Mouse (Mus musculus) hindbrain, embryonic 13.5 days (tissue): ENCODE measurements around the gene Acot12. TPM values are rescaled to one million over a fixed set of nuclear protein-coding genes. Genes with fewer than 3 reads are reported as not detected.

Experiments
- ATAC-seq: fragments of 200-750 bp; cut with Nextera tagmentation; 2 replicates; pipeline ENCODE4 v1.8.0; 2017; ENCODE audit warnings: moderate TSS enrichment; ENCODE audit not compliant: low FRiP score
- H3K27ac ChIP-seq: fragments of 300-500 bp; sonication (generic); 2 replicates; pipeline ENCODE4 v1.5.1; 2015; ENCODE audit warnings: inconsistent platforms, mild to moderate bottlenecking, moderate library complexity
- H3K27me3 ChIP-seq: fragments of 300-500 bp; sonication (generic); 2 replicates; pipeline ENCODE4 v1.6.1; 2015; ENCODE audit warnings: mild to moderate bottlenecking, inconsistent platforms
- H3K36me3 ChIP-seq: fragments of 300-500 bp; sonication (generic); 2 replicates; pipeline ENCODE4 v1.6.1; 2015; ENCODE audit warnings: mild to moderate bottlenecking, inconsistent platforms
- H3K4me1 ChIP-seq: fragments of 300-500 bp; sonication (generic); replicated peaks from 2 replicates; pipeline ENCODE4 v1.6.1; 2015; ENCODE audit warnings: inconsistent platforms
- H3K4me2 ChIP-seq: fragments of 300-500 bp; sonication (generic); 2 replicates; pipeline ENCODE4 v1.6.1; 2015; ENCODE audit warnings: inconsistent platforms, mild to moderate bottlenecking, moderate library complexity
- H3K4me3 ChIP-seq: fragments of 300-500 bp; sonication (generic); 2 replicates; pipeline ENCODE4 v1.5.1; 2015; ENCODE audit warnings: mild to moderate bottlenecking, inconsistent platforms
- H3K9ac ChIP-seq: fragments of 300-500 bp; sonication (generic); 2 replicates; pipeline ENCODE4 v1.6.1; 2015; ENCODE audit warnings: mild to moderate bottlenecking, inconsistent platforms
- H3K9me3 ChIP-seq: fragments of 300-500 bp; sonication (generic); 2 replicates; pipeline ENCODE4 v1.6.1; 2016; ENCODE audit warnings: inconsistent platforms
- WGBS: fragments of 180-500 bp; shearing (Covaris S2); methylation state at CpG from one replicate; pipeline ENCODE4 v1.1.7; 2015; 5-methylcytosine and 5-hydroxymethylcytosine counted together
- polyA plus RNA-seq: library from polyadenylated mRNA; unstranded; fragments of >200 nt; fragmentation: Nextera tagmentation; extraction: Ambion mirVana; gene quantifications from 2 replicates; pipeline ENCODE4 v1.2.1, GENCODE M21; 2015

Acot12 gene
- not detected in 2 replicates for polyA plus RNA-seq

- Histone ChIP-seq H3K27me3 (peaks cover 8% of the 10 kb centered on the region), H3K27ac (no peak within 1 kb of the TSS), H3K9me3 (no peaks in the 10 kb centered on the region), H3K4me2 (peak within 1 kb of the TSS; percentile 71), H3K36me3 (no peaks in the 10 kb centered on the region), H3K4me1 (peaks cover 11% of the 10 kb centered on the region), H3K4me3 (peak within 1 kb of the TSS; percentile 43), H3K9ac (peak within 1 kb of the TSS; percentile 71)
- WGBS = 10% methylated on average over 45 of the region's 45 CpGs
- ATAC-seq = peak; percentile 81
Observed at GRCm38 (mm10) chr13:91741280-91742047, at the start of gene Acot12. Gene Acot12 (plus strand): TSS chr13:91741512.

DNA sequence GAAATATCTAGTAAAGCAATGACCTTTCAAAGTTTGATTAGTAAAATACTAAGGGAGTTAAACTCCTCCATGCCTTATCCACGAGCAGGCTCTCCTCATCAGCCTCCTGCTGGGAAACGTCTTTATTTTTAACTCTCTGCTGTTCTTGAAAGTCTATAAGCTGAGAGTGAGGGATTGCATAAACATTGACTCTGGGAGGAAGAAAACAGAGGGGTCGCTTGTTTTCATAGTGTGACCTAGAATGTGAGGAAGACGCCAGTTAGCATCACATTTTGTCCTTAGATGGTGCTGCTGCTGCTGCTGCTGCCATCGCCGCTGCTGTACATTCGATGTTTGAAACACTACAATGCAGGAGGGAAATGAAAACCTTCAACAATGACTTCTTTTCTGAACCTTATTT lies 47.7 kb upstream of the Acot12 start:
- WGBS = 60% methylated on average over 7 of the region's 7 CpGs
- ATAC-seq = no peak
- Histone ChIP-seq H3K27ac (no peak overlapping the region), H3K27me3 (no peaks in the 10 kb centered on the region), H3K4me3 (no peak overlapping the region), H3K36me3 (peaks cover 12% of the 10 kb centered on the region), H3K4me2 (no peak overlapping the region), H3K4me1 (no peaks in the 10 kb centered on the region), H3K9ac (no peak overlapping the region), H3K9me3 (no peaks in the 10 kb centered on the region)

DNA sequence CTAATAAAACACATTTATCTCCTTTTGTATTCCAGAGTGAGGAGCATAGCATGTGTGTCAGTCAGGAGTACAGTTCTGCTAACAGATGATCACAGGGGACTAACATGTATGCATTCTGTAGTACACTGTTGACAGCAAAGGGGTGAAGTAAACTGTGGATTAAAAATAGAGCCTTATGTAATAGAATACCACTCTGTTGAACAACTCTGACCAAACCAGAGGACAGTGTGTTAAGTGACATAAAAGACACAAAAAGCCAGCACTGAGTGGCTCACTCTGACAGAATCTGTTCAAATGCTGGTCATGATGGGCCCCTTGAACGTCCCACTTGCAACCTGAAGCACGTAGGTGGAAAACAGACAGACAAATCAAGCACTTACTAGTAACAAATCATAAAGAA lies 45.9 kb upstream of the Acot12 start:
- H3K9me3 ChIP-seq = no peaks in the 10 kb centered on the region
- H3K4me2 ChIP-seq = no peak overlapping the region
- H3K36me3 ChIP-seq = peaks cover 8% of the 10 kb centered on the region
- 77% methylated on average over 2 of the region's 2 CpGs for WGBS
- no peak overlapping the region for H3K9ac ChIP-seq
- ATAC-seq = no peak
- H3K4me3 ChIP-seq = no peak overlapping the region
- no peaks in the 10 kb centered on the region for H3K4me1 ChIP-seq
- H3K27ac ChIP-seq = no peak overlapping the region
- H3K27me3 ChIP-seq = no peaks in the 10 kb centered on the region

- Histone ChIP-seq H3K4me3 (no peak overlapping the region), H3K4me1 (no peaks in the 10 kb centered on the region), H3K9ac (no peak overlapping the region), H3K9me3 (no peaks in the 10 kb centered on the region), H3K36me3 (peaks cover 12% of the 10 kb centered on the region), H3K27me3 (no peaks in the 10 kb centered on the region), H3K27ac (0 out of 2 replicates have a peak overlapping the region, but pooled peaks have one; percentile 12), H3K4me2 (no peak overlapping the region)
- ATAC-seq = no peak
- WGBS = 97% methylated on average over 2 of the region's 2 CpGs
Observed at GRCm38 (mm10) chr13:91696109-91696645, 45.1 kb upstream of the Acot12 start.

DNA sequence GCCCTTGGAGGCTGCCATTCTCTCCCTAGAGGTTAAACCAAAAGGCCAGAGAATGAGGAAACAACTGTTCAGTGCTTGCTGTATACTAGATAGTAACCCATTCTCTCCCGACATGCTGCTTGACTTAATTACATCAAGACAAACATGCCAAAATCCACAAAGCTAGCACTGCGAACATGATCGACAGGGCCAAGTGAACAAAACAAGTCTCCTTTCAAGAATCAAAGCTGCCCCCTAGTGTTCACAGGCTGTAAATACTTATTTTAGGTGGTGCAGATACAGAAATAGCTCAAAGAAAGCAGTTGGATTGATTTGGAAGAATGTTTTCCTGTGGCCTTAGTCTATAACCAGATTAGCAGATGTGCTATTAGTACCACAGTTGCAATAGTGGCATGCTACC lies 44.3 kb upstream of the Acot12 start:
- Histone ChIP-seq H3K9me3 (no peaks in the 10 kb centered on the region), H3K36me3 (peaks cover 15% of the 10 kb centered on the region), H3K27me3 (no peaks in the 10 kb centered on the region), H3K4me3 (no peak overlapping the region), H3K4me2 (no peak overlapping the region), H3K9ac (no peak overlapping the region), H3K4me1 (no peaks in the 10 kb centered on the region), H3K27ac (no peak overlapping the region)
- ATAC-seq = no peak; the same call in 1 of the 2 replicates
- 43% methylated on average over 3 of the region's 3 CpGs for WGBS

GRCm38 (mm10) chr13:91702337-91702736 lies 39.0 kb upstream of the Acot12 start:
- Histone ChIP-seq H3K9ac (no peak overlapping the region), H3K4me2 (no peak overlapping the region), H3K36me3 (peaks cover 18% of the 10 kb centered on the region), H3K27me3 (no peaks in the 10 kb centered on the region), H3K4me3 (no peak overlapping the region), H3K9me3 (no peaks in the 10 kb centered on the region), H3K27ac (no peak overlapping the region), H3K4me1 (no peaks in the 10 kb centered on the region)
- ATAC-seq = no peak
- 86% methylated on average over 6 of the region's 6 CpGs for WGBS

GRCm38 (mm10) chr13:91719487-91719886 lies 21.8 kb upstream of the Acot12 start:
- Histone ChIP-seq H3K9ac (no peak overlapping the region), H3K27ac (no peak overlapping the region), H3K36me3 (no peaks in the 10 kb centered on the region), H3K9me3 (no peaks in the 10 kb centered on the region), H3K4me3 (no peak overlapping the region), H3K4me1 (no peaks in the 10 kb centered on the region), H3K4me2 (no peak overlapping the region), H3K27me3 (no peaks in the 10 kb centered on the region)
- ATAC-seq = no peak
- WGBS = 96% methylated on average over 6 of the region's 6 CpGs

DNA sequence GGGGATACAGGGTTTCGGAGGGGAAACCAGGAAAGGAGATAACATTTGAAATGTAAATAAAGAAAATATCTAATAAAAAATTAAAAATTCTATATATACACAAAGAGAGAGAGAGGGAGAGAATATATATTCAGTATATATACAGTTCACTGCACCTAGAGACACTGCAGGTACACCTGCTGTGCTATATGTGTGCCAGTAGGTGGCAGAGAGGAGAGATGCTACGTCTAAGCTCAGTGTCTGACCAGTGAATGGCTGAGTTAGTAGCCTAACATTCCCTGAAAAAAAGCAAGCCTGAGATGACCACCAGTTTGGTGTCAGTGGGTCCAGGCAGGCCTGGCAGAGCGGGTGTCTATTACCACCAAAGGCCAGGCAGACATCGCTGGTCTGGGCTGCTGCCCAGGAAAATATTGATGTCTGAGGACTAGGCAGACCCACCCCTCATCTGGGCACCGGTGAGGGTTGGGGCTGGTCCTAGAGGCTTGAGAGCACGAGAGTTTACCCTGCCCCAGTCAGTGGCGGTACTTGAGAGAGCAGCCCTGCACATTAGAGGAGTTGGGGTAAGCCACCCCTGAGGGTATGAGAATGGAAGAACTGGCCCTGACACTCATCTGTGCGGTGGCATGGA lies 18.1 kb upstream of the Acot12 start:
- peak; percentile 75 for ATAC-seq
- no peaks in the 10 kb centered on the region for H3K4me1 ChIP-seq
- no peaks in the 10 kb centered on the region for H3K36me3 ChIP-seq
- H3K9ac ChIP-seq = no peak overlapping the region
- H3K4me3 ChIP-seq = no peak overlapping the region
- no peak overlapping the region for H3K4me2 ChIP-seq
- H3K27me3 ChIP-seq = no peaks in the 10 kb centered on the region
- WGBS = 68% methylated on average over 8 of the region's 8 CpGs
- H3K27ac ChIP-seq = no peak overlapping the region
- H3K9me3 ChIP-seq = no peaks in the 10 kb centered on the region

- no peak overlapping the region for H3K4me2 ChIP-seq
- 0 out of 2 replicates have a peak, but pooled peaks have one; percentile 32 for ATAC-seq
Observed at GRCm38 (mm10) chr13:91723736-91724119, 17.6 kb upstream of the Acot12 start.

GRCm38 (mm10) chr13:91724211-91724610 lies 17.1 kb upstream of the Acot12 start:
- no peak overlapping the region for H3K27ac ChIP-seq
- 93% methylated on average over 3 of the region's 3 CpGs for WGBS
- H3K27me3 ChIP-seq = no peaks in the 10 kb centered on the region
- no peak overlapping the region for H3K9ac ChIP-seq
- H3K4me1 ChIP-seq = no peaks in the 10 kb centered on the region
- H3K4me2 ChIP-seq = no peak overlapping the region
- no peak for ATAC-seq
- no peak overlapping the region for H3K4me3 ChIP-seq
- H3K36me3 ChIP-seq = no peaks in the 10 kb centered on the region
- no peaks in the 10 kb centered on the region for H3K9me3 ChIP-seq

More at GRCm38 (mm10) chr13:91723736-91724119, 17.6 kb upstream of the Acot12 start:
- 94% methylated on average over 7 of the region's 7 CpGs for WGBS
- Histone ChIP-seq H3K4me3 (no peak overlapping the region), H3K9me3 (no peaks in the 10 kb centered on the region), H3K9ac (no peak overlapping the region), H3K27me3 (no peaks in the 10 kb centered on the region), H3K4me1 (no peaks in the 10 kb centered on the region), H3K27ac (no peak overlapping the region), H3K36me3 (no peaks in the 10 kb centered on the region)

DNA sequence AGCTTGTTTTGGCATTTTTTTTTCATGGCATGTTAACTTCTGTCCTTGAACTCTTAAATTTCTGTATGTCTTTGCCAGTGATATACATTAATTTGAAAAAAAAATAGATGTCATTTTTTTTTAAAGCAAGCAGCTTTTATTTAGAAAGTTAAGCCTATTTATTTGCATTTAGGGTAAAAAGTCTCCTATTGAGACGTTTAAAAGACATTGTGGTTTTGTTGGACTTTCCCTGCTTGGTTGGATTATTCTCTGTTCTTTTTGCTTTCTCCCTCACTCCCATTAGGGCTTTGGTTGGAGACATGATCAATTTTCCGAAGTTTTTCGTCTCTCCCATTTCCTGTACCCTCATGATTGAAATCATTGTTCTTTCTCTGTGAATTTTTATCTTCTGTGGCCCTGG lies 16.2 kb upstream of the Acot12 start:
- no peak overlapping the region for H3K4me3 ChIP-seq

GRCm38 (mm10) chr13:91727899-91728298 lies 13.4 kb upstream of the Acot12 start:
- H3K9ac ChIP-seq = no peak overlapping the region
- no peaks in the 10 kb centered on the region for H3K9me3 ChIP-seq
- H3K4me1 ChIP-seq = no peaks in the 10 kb centered on the region
- H3K27me3 ChIP-seq = no peaks in the 10 kb centered on the region
- H3K36me3 ChIP-seq = no peaks in the 10 kb centered on the region
- no peak overlapping the region for H3K4me3 ChIP-seq
- no peak for ATAC-seq
- no peak overlapping the region for H3K4me2 ChIP-seq
- no peak overlapping the region for H3K27ac ChIP-seq

More for the DNA sequence above, 16.2 kb upstream of the Acot12 start:
- H3K9ac ChIP-seq = no peak overlapping the region
- H3K27ac ChIP-seq = no peak overlapping the region
- no peaks in the 10 kb centered on the region for H3K36me3 ChIP-seq
- H3K4me1 ChIP-seq = no peaks in the 10 kb centered on the region
- WGBS = 83% methylated on average over 3 of the region's 3 CpGs
- ATAC-seq = no peak
- H3K9me3 ChIP-seq = no peaks in the 10 kb centered on the region
- H3K27me3 ChIP-seq = no peaks in the 10 kb centered on the region
- no peak overlapping the region for H3K4me2 ChIP-seq
